Mouse (Mus musculus): ENCODE measurements around the gene Ndufa8. TPM values are rescaled to one million over a fixed set of nuclear protein-coding genes. Genes with fewer than 3 reads are reported as not detected.

Gene Ndufa8
- polyA plus RNA-seq (2012; rRNA removed), result 76.9 and 80.2 TPM in 2 replicates

GRCm38 (mm10) chr2:36048748-36049566 is at the start of gene Ndufa8, which contains the start of gene Morn5:
Gene Ndufa8 (minus strand): TSS chr2:36049406.
Gene Morn5 (plus strand): TSS chr2:36049458.

Other genes starting within 250 kb of the Ndufa8 start
- 2.4 and 2.8 TPM in 2 replicates for gene Ttll11, start 69.5 kb downstream of the Ndufa8 start, polyA plus RNA-seq (2012; rRNA removed)
- gene Morn5, start 52 bp upstream of the Ndufa8 start, polyA plus RNA-seq (2012; rRNA removed), result not detected in 2 replicates
- 0.40 and 1.1 TPM in 2 replicates for gene Lhx6, start 56.0 kb upstream of the Ndufa8 start, polyA plus RNA-seq (2012; rRNA removed)
- gene Mrrf, start 87.0 kb upstream of the Ndufa8 start, polyA plus RNA-seq (2012; rRNA removed), result 11.8 and 20.3 TPM in 2 replicates
- gene Rbm18, start 87.4 kb upstream of the Ndufa8 start, polyA plus RNA-seq (2012; rRNA removed), result 5.8 and 6.3 TPM in 2 replicates
- 36.4 and 46.0 TPM in 2 replicates for gene Ptgs1, start 181.0 kb upstream of the Ndufa8 start, polyA plus RNA-seq (2012; rRNA removed)

All from colon, adult 2 months (tissue).